Mouse (Mus musculus) liver, postnatal 0 days (tissue): ENCODE results near the gene Tmem104. TPM values are rescaled to one million over a fixed set of nuclear protein-coding genes. Genes with fewer than 3 reads are reported as not detected.

ENCODE experiments used
- ATAC-seq: fragments of 200-750 bp; cut with Nextera tagmentation; 2 replicates; pipeline ENCODE4 v1.8.0; 2017; ENCODE audit warnings: mild to moderate bottlenecking, moderate library complexity
- DNase-seq: peaks from one replicate; pipeline ENCODE4 v3.0.0-alpha.2; 2016
- H3K27ac ChIP-seq: fragments of 300-500 bp; sonication (generic); 2 replicates; pipeline ENCODE4 v1.5.1; 2014; ENCODE audit warnings: antibody characterized with exemption, moderate library complexity, mild to moderate bottlenecking, low read depth
- H3K27me3 ChIP-seq: fragments of 300-500 bp; sonication (generic); 2 replicates; pipeline ENCODE4 v1.6.1; 2014; ENCODE audit warnings: low read length, control low read depth, mixed read lengths; ENCODE audit not compliant: insufficient read depth
- H3K36me3 ChIP-seq: fragments of 300-500 bp; sonication (generic); replicated peaks from 2 replicates; pipeline ENCODE4 v1.6.1; 2014; ENCODE audit warnings: mild to moderate bottlenecking, control low read depth, low read length, moderate library complexity, mixed read lengths; ENCODE audit not compliant: insufficient read depth
- H3K4me1 ChIP-seq: fragments of 300-500 bp; sonication (generic); 2 replicates; pipeline ENCODE4 v1.6.1; 2014; ENCODE audit warnings: antibody characterized with exemption, mild to moderate bottlenecking, control low read depth; ENCODE audit not compliant: insufficient read depth
- H3K4me2 ChIP-seq: fragments of 300-500 bp; sonication (generic); 2 replicates; pipeline ENCODE4 v1.6.1; 2014; ENCODE audit warnings: low read depth, mild to moderate bottlenecking, low read length, moderate library complexity, mixed read lengths
- H3K4me3 ChIP-seq: fragments of 300-500 bp; sonication (generic); 2 replicates; pipeline ENCODE4 v1.5.1; 2014; ENCODE audit warnings: low read depth, low read length
- H3K9ac ChIP-seq: fragments of 300-500 bp; sonication (generic); replicated peaks from 2 replicates; pipeline ENCODE4 v1.6.1; 2014; ENCODE audit warnings: mild to moderate bottlenecking, moderate library complexity
- H3K9me3 ChIP-seq: fragments of 300-500 bp; sonication (generic); 2 replicates; pipeline ENCODE4 v1.6.1; 2016; ENCODE audit warnings: mild to moderate bottlenecking, control low read depth, low read length, mixed read lengths
- CTCF ChIP-seq: sonication (generic); IDR thresholded peaks from 2 replicates; pipeline ENCODE4 v1.5.1; 2016; ENCODE audit warnings: antibody characterized with exemption, low read depth
- EP300 ChIP-seq: IDR thresholded peaks from 2 replicates; pipeline ENCODE4 v1.6.1; 2016; ENCODE audit warnings: antibody characterized with exemption, low read depth, mild to moderate bottlenecking
- WGBS: fragments of 180-500 bp; shearing (Covaris S2); extraction: QIAGEN DNeasy Blood & Tissue Kit; methylation state at CpG from one replicate; pipeline ENCODE4 v1.1.7; 2014; ENCODE audit not compliant: insufficient replicate concordance; 5-methylcytosine and 5-hydroxymethylcytosine counted together
- polyA plus RNA-seq: library from polyadenylated mRNA; unstranded; fragments of >200 nt; fragmentation: Nextera tagmentation; extraction: Ambion mirVana; gene quantifications from 2 replicates; pipeline ENCODE4 v1.2.1, GENCODE M21; 2015

Gene Tmem104
- polyA plus RNA-seq, 1 experiment from 2014 or later = 7.1 TPM

DNA sequence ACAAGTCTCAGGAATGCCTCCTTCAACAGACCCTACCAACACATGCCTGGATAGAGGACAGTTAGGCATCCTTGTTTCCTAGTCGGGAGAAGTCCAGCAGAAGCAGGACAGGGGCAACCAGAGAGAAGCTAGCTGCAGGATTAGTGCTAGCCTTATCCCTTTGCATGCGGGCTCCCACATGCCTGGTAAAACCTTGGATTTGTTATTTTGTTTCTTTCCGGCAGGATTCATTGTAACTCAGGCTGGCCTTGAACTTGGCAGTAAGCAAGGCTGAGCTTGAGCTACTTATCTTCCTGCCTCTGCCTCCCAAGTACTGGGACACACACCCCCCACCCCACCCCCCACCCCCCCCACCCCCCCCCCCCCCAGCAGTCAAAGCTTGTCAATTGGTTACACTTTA, 64.0 kb downstream of the Tmem104 start:
- H3K9me3 ChIP-seq = no peaks in the 10 kb centered on the region
- WGBS = 61% methylated on average over 3 of the region's 3 CpGs
- no peak overlapping the region for H3K9ac ChIP-seq
- peaks cover 48% of the 10 kb centered on the region for H3K27me3 ChIP-seq
- ATAC-seq = no peak
- no peaks in the 10 kb centered on the region for H3K36me3 ChIP-seq
- 0 out of 2 replicates have a peak, but pooled peaks cover 7% of the 10 kb centered on the region for H3K4me1 ChIP-seq
- no peak for DNase-seq
- TF ChIP-seq CTCF = no peak
- TF ChIP-seq EP300 = no peak
- no peak overlapping the region for H3K4me3 ChIP-seq
- H3K27ac ChIP-seq = no peak overlapping the region
- no peak overlapping the region for H3K4me2 ChIP-seq

GRCm38 (mm10) chr11:115257775-115258510, 70.7 kb downstream of the Tmem104 start:
- peaks cover 48% of the 10 kb centered on the region for H3K27me3 ChIP-seq
- no peak overlapping the region for H3K4me3 ChIP-seq
- no peaks in the 10 kb centered on the region for H3K9me3 ChIP-seq
- peaks cover 3% of the 10 kb centered on the region; the same call in 1 of the 2 replicates for H3K4me1 ChIP-seq
- TF ChIP-seq EP300 = no peak
- WGBS = 18% methylated on average over 58 of the region's 59 CpGs
- H3K9ac ChIP-seq = no peak overlapping the region
- no peak overlapping the region for H3K27ac ChIP-seq
- H3K36me3 ChIP-seq = no peaks in the 10 kb centered on the region
- ATAC-seq (peak; percentile 78), DNase-seq (peak; percentile 76)
- H3K4me2 ChIP-seq = 0 out of 2 replicates have a peak overlapping the region, but pooled peaks have one; percentile 18

DNA sequence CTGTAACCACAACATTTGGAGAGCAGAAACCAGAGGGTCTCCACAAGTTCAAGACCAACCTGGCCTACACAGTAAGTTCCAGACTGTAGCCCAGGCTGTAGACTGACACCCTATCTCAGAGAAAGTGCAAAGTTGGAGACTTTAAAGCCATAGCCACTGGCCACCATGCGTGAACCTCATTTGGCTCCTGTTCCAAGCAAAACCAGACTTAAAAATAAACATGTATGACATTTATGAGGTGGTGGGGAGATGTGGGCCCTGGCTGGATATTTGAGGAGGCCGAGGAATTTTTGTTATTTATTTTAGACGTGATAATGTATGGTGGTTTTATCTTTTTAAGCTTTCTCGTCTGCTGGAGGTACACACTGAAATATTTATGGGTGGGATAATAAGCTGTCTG, 71.8 kb downstream of the Tmem104 start:
- whole genome bisulfite sequencing = 69% methylated on average over 4 of the region's 4 CpGs

DNA sequence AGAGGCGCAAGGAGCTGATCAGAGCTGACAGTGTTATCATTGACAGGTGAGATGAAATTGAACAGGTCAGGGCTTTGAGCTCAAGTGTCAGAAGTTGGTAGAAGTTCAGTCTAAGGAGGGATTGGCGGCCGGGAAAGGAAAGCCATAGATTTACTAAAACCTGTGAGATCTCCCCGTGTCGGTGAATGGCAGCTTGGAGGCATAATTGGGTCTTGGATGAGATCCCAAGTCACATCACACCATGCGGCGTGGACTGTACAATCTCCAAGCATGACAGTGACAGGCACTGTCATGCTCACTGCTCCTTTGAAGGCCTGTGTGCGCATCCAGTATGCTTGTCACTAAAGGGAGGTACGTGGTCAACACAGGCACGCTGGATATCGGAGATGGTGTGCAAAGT, 75.7 kb downstream of the Tmem104 start:
- Histone ChIP-seq H3K27me3 (peaks cover 78% of the 10 kb centered on the region), H3K4me3 (no peak overlapping the region), H3K9me3 (no peaks in the 10 kb centered on the region), H3K27ac (no peak overlapping the region), H3K4me2 (no peak overlapping the region), H3K9ac (no peak overlapping the region), H3K4me1 (peaks cover 8% of the 10 kb centered on the region), H3K36me3 (0 out of 2 replicates have a peak, but pooled peaks cover 2% of the 10 kb centered on the region)
- no peak for ATAC-seq
- DNase-seq = no peak
- WGBS = 81% methylated on average over 11 of the region's 11 CpGs
- TF ChIP-seq CTCF (no peak), EP300 (no peak)

More for the DNA sequence above, 71.8 kb downstream of the Tmem104 start:
- Histone ChIP-seq H3K27ac (no peak overlapping the region), H3K4me1 (peaks cover 3% of the 10 kb centered on the region; the same call in 1 of the 2 replicates), H3K4me3 (no peak overlapping the region), H3K4me2 (no peak overlapping the region), H3K27me3 (peaks cover 55% of the 10 kb centered on the region), H3K9me3 (no peaks in the 10 kb centered on the region), H3K9ac (no peak overlapping the region), H3K36me3 (no peaks in the 10 kb centered on the region)
- TF ChIP-seq EP300 (no peak), CTCF (no peak)
- DNase-seq = no peak
- ATAC-seq = no peak

DNA sequence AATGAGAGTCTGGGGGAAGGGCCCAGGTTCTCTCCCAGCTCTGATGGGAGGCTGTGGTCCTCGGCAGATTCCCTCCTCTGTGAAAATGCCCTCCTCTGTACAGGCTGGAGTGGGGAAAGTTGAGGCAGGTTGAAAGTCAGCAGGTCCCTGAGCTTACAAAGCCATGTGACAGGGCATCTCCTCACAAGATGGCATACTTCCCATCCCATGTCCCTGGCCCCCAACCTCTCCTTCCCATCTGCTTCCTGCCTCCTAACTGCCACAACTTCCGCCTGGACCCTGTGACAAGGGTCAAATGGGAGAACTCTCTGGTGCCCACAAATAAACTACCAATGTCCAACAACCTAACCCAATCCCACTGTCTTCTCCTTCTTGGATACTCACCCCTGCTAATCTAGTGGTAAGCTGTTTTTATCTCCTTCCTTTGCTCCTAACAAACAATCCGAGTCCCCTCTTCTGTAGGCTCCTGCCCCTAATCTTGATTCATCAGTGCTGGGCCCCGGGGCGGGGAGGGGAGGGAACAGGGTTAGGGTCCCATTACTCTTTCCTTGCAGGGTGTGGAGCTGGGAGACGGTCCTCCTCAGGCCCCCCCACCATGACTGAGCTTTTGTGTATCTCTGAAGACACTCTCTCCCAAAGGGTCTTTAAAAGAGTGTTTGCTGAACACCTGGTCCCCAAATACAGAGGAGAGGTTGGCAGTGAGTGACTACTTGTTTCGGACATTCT, 77.0 kb downstream of the Tmem104 start:
- DNase-seq (no peak), ATAC-seq (no peak)
- no peak overlapping the region for H3K9ac ChIP-seq
- H3K4me1 ChIP-seq = peaks cover 7% of the 10 kb centered on the region
- no peak overlapping the region for H3K27ac ChIP-seq
- 54% methylated on average over 7 of the region's 7 CpGs for WGBS
- H3K4me3 ChIP-seq = no peak overlapping the region
- no peak overlapping the region for H3K4me2 ChIP-seq
- H3K36me3 ChIP-seq = peaks cover 10% of the 10 kb centered on the region
- peaks cover 72% of the 10 kb centered on the region for H3K27me3 ChIP-seq
- H3K9me3 ChIP-seq = no peaks in the 10 kb centered on the region
- no peak for TF ChIP-seq EP300
- no peak for TF ChIP-seq CTCF

- H3K27ac ChIP-seq = no peak overlapping the region
- no peak for ATAC-seq
- no peaks in the 10 kb centered on the region for H3K9me3 ChIP-seq
- H3K9ac ChIP-seq = no peak overlapping the region
- peaks cover 13% of the 10 kb centered on the region for H3K36me3 ChIP-seq
- H3K4me3 ChIP-seq = no peak overlapping the region
- WGBS = 9% methylated on average over 37 of the region's 39 CpGs
- H3K4me2 ChIP-seq = no peak overlapping the region
- no peak for TF ChIP-seq EP300
- TF ChIP-seq CTCF = peak; percentile 68
- peaks cover 7% of the 10 kb centered on the region for H3K4me1 ChIP-seq
- peak; percentile 57 for DNase-seq
- peaks cover 72% of the 10 kb centered on the region for H3K27me3 ChIP-seq
These were observed 77.8 kb downstream of the Tmem104 start for GRCm38 (mm10) chr11:115264862-115265668.
